Mouse (Mus musculus) embryo, embryonic 10.5 days (tissue): ENCODE results near the gene Nav3.

Source experiments
- DNase-seq: peaks from one replicate; pipeline ENCODE4 v3.0.0-alpha.2; 2015; ENCODE audit warnings: low spot score

Nav3 gene

GRCm38 (mm10) chr10:110455838-110456493 is at the start of gene Nav3:
TSS of gene Nav3 (minus strand) at chr10:110456204.
- DNase-seq, result peak; percentile 85

DNA sequence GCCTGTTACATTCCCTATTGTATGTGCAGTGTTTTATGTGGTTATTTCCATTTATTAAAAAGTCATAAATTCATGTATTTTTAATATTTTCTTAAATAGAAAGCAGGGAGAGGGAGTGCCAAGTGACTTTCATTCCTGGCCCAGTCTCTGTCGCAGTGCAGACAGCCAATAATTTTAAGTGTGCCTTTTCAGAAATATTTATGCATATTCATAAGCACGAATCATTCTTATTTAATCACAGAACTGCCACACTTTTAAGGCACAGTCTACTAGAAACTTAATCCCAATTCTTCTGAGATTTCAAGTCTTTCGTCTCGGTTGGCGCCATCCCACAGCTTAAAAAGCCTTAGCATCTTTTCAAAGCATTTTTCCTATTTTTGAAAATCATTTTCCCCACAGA is 29.3 kb upstream of the Nav3 start:
- no peak for DNase-seq

DNA sequence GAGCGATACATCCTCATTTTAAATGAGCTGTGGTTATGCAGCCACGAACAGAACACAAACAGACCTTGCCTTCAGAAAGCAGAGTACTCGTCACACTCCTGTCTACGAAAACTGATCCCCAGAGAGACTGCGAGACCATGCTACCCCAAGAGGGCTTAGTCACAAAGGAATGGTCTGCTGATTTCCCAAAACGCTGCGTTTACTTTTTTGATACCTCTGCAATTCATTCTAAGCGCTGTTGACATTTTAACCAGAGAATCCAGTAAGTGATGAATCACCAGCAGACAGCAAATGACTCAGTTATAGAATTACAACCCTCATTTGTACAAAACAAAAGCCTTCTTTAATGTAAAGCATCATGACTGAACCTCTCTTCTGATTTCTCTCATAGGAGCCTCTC is 28.8 kb upstream of the Nav3 start:
- DNase-seq, result no peak

- no peak for DNase-seq
Observed at GRCm38 (mm10) chr10:110479189-110479588, 23.2 kb upstream of the Nav3 start.

GRCm38 (mm10) chr10:110477689-110478314 is 21.8 kb upstream of the Nav3 start:
- DNase-seq, result peak; percentile 8

DNA sequence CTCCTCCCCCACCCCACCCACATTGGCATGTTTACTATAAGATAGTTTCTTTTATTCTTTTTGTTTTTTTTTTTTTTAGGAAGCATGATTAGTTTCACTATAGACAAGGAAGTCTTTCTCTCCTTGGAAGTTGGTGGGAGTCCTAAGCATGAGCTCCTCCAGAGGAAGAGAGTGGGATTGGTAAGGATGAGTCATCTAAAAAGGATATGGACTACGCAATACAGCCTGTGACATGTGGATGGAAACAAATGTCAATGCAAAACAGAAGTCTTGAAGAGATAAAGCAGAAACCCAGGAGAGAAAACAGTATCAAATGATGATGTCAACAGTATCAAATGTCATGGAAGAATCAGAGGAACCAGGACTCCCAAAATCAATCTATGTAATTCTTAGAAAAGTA is 18.1 kb upstream of the Nav3 start:
- no peak for DNase-seq

- DNase-seq, result no peak
Observed at GRCm38 (mm10) chr10:110469445-110469844, 13.4 kb upstream of the Nav3 start.

- DNase-seq, result peak; percentile 41
Observed at GRCm38 (mm10) chr10:110455063-110455837, 754 bp downstream of the Nav3 start.

- DNase-seq, result no peak
Observed at GRCm38 (mm10) chr10:110453566-110453965, 2.4 kb downstream of the Nav3 start.

DNA sequence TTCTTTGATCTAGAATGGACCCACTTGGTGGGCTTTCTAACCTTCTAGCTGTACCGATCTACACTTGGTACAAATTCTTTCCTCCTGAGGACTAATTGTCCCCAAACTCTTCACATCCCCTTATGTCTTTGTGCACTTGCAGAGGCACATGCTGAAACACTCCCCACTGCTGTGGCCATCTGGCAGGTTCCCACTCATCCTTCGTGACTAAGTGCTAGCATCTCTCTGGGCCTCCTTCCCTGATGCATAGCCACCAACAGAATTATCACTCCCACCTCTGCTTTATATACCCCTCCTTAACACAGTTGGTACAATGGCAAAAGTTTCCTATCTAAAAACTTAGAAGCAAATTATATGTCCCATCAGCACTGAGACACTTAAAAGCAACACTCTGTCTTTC is 15.6 kb downstream of the Nav3 start:
- DNase-seq, result no peak

- no peak for DNase-seq
Observed at GRCm38 (mm10) chr10:110431078-110431477, 24.9 kb downstream of the Nav3 start.

DNA sequence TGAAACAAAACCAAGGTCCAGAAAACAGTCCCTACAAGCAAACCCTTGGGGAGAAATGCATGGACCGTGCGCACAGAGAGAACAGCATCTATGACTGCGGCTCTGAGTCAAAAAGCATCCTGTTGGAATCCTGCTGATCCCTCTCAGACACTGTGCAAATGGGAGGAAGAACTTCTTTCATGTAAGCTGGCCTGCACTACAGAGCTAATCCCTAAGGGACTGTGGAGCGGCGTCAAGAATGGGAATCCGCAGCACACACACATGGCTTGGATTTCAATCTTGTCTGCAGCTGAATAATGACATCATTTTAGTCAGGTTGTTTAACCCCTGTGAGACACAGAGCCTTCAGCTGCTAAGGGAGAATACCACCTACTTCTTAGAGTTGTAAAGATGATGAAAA is 26.4 kb downstream of the Nav3 start:
- no peak for DNase-seq

DNA sequence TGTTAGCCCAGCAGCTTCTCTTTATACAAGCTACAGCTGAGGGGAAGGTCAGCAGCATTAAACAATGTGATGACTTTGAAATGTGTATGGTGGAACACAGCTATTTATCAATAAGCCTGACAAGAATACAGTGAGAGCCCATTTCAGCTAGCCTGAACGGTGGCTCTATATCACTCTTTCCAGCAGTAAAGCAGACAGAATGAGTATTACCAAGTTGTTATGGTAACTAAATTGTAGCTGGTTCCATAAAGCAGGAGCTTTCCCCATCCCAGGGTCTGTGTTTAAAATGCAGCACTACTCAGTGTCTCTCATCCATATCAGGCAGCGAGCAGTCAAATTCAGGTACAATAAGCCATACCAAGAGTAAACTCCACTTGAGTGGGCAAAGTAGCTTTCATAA is 27.0 kb downstream of the Nav3 start:
- DNase-seq, result no peak

DNA sequence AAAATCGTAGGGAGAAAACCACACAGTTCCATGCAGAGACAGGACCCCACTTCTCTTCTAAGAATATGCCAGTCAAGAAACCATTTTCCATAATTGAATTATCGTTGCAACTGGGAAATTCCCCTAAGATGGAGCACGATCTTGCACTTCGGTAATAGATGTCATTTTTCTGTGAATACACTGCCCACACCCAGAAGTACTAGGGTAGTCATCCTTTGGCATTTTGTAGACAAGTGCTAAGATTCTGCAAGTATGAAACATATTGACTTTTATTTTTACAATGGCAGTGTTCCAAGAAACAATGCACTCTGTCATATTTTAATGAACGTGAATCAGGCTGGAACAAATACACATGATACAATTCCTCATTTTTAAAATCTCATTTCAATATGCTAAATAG is 34.5 kb downstream of the Nav3 start:
- DNase-seq, result no peak

- DNase-seq, result peak; percentile 19
Observed at GRCm38 (mm10) chr10:110417003-110417402, 39.0 kb downstream of the Nav3 start.

DNA sequence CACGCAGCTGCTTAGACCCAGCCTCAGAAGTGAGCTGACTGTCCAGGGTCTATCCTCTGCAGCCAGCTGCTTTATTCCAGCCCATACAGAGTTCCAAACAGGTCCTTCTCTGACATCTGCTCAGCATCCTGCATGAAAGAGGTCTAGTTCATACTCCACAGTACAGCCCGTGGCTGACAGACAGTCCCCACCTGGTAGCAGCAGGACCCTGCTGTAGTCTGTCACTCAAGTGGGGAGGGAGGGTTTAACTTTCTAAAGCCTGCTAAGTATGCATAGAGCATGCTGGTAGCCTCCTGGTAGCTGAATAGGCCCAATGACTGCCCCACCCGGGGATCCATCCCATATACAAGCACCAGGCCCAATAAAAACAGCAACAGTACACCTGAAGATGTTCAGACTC is 40.4 kb downstream of the Nav3 start:
- no peak for DNase-seq

GRCm38 (mm10) chr10:110413281-110413897 is 42.6 kb downstream of the Nav3 start:
- no peak for DNase-seq

DNA sequence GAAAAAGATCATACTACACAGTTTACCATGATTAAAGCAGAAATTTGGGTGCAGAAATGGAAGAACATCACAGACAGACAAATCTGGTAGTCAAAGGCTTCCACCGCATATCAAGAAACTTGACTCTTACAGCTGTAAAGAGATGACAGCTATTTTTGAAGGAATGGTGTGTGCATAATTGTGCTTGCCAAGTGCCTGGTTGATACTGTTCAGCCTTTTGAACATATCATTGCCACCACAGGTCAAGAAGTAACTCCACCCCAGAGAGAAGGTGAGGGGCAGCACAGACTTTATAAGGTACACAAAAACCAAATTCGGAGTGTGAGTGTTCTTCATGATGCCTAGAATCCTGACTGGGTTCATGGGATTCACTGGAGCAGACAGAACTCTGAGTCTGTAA is 53.1 kb downstream of the Nav3 start:
- DNase-seq, result no peak

DNA sequence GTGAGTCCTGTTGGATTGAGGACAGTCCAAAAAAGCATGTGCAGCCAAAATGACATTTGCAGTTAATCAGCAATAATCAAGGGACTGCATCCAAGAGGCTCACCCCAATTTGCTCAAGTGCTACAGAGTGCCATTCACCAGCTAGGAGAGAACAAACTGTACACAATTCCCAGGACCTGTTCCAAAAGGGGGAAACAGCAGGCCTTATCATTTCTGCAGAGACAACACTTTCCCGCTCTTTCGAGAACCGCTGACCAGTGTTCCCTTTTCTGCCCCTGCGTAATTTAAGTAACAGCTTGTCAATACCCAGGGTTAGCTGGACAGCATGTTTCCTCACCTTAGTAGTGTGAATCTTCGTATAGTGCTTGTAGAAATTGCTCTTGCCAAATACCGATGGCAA is 55.4 kb downstream of the Nav3 start:
- no peak for DNase-seq

DNA sequence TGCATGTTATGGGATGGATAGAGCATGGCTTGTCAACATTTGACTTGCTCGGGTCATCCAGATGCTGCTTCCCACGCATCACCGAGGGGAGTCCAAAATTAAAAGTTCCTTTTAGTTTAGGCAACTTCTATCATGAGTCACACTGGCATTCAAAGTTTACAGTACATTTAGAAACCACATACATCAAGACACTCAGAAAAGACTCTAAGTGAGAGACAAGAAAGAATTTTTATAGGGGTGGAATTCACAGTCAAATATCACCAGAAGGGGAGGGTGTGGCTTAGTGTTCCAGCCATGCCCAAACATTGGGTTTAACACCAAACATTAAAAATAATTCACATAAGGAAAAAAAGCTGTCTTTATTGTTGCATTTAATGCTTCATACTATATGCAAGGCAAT is 57.4 kb downstream of the Nav3 start:
- DNase-seq, result no peak

GRCm38 (mm10) chr10:110386476-110387197 is 69.4 kb downstream of the Nav3 start:
- no peak for DNase-seq
